Mouse (Mus musculus): ENCODE measurements around the gene Tyk2. TPM values are rescaled to one million over a fixed set of nuclear protein-coding genes. Genes with fewer than 3 reads are reported as not detected.

The Tyk2 gene
- polyA plus RNA-seq, 1 experiment from 2014 or later, result 5.4 TPM

GRCm38 (mm10) chr9:21145431-21145830, 14.4 kb upstream of the Tyk2 start:
- Histone ChIP-seq H3K4me1 (ENCODE audit: control insufficient read depth, insufficient read depth, low read length) (peaks cover 2% of the 10 kb centered on the region; the same call in 1 of the 2 replicates), H3K9ac (replicated peaks; ENCODE audit: low read length) (no peak overlapping the region), H3K9me3 (replicated peaks; ENCODE audit: control insufficient read depth, low read length) (no peaks in the 10 kb centered on the region), H3K27me3 (ENCODE audit: control insufficient read depth, insufficient read depth, low read length) (no peaks in the 10 kb centered on the region), H3K4me3 (ENCODE audit: low read depth, low read length) (no peak overlapping the region), H3K27ac (replicated peaks; ENCODE audit: low read depth, low read length) (no peak overlapping the region), H3K36me3 (replicated peaks; ENCODE audit: control insufficient read depth, insufficient read depth, low read depth, low read length) (peaks cover 12% of the 10 kb centered on the region), H3K4me2 (ENCODE audit: low read depth, low read length) (no peak overlapping the region)
- 91% methylated on average over 4 of the region's 4 CpGs for WGBS
- ATAC-seq (replicated peaks; ENCODE audit: insufficient number of reproducible peaks, low FRiP score, low TSS enrichment, low read depth) (no peak), DNase-seq (ENCODE audit: low spot score) (no peak)

GRCm38 (mm10) chr9:21144361-21144760, 13.3 kb upstream of the Tyk2 start:
- Histone ChIP-seq H3K9me3 (replicated peaks; ENCODE audit: control insufficient read depth, low read length) (no peaks in the 10 kb centered on the region), H3K27ac (replicated peaks; ENCODE audit: low read depth, low read length) (no peak overlapping the region), H3K4me3 (ENCODE audit: low read depth, low read length) (no peak overlapping the region), H3K36me3 (replicated peaks; ENCODE audit: control insufficient read depth, insufficient read depth, low read depth, low read length) (peaks cover 19% of the 10 kb centered on the region), H3K9ac (replicated peaks; ENCODE audit: low read length) (no peak overlapping the region), H3K27me3 (ENCODE audit: control insufficient read depth, insufficient read depth, low read length) (no peaks in the 10 kb centered on the region), H3K4me1 (ENCODE audit: control insufficient read depth, insufficient read depth, low read length) (peaks cover 2% of the 10 kb centered on the region; the same call in 1 of the 2 replicates), H3K4me2 (ENCODE audit: low read depth, low read length) (no peak overlapping the region)
- WGBS, result 88% methylated on average over 3 of the region's 3 CpGs
- DNase-seq (ENCODE audit: low spot score), result no peak
- ATAC-seq (replicated peaks; ENCODE audit: insufficient number of reproducible peaks, low FRiP score, low TSS enrichment, low read depth), result no peak

GRCm38 (mm10) chr9:21141922-21142321, 10.9 kb upstream of the Tyk2 start:
- Histone ChIP-seq H3K36me3 (replicated peaks; ENCODE audit: control insufficient read depth, insufficient read depth, low read depth, low read length) (peaks cover 28% of the 10 kb centered on the region), H3K9ac (replicated peaks; ENCODE audit: low read length) (no peak overlapping the region), H3K4me1 (ENCODE audit: control insufficient read depth, insufficient read depth, low read length) (no peaks in the 10 kb centered on the region), H3K4me3 (ENCODE audit: low read depth, low read length) (no peak overlapping the region), H3K9me3 (replicated peaks; ENCODE audit: control insufficient read depth, low read length) (no peaks in the 10 kb centered on the region), H3K27me3 (ENCODE audit: control insufficient read depth, insufficient read depth, low read length) (no peaks in the 10 kb centered on the region), H3K4me2 (ENCODE audit: low read depth, low read length) (no peak overlapping the region), H3K27ac (replicated peaks; ENCODE audit: low read depth, low read length) (no peak overlapping the region)
- 92% methylated on average over 14 of the region's 14 CpGs for WGBS
- DNase-seq (ENCODE audit: low spot score) (no peak), ATAC-seq (replicated peaks; ENCODE audit: insufficient number of reproducible peaks, low FRiP score, low TSS enrichment, low read depth) (no peak)

- Histone ChIP-seq H3K4me2 (ENCODE audit: low read depth, low read length) (no peak overlapping the region), H3K4me3 (ENCODE audit: low read depth, low read length) (no peak overlapping the region), H3K27ac (replicated peaks; ENCODE audit: low read depth, low read length) (no peak overlapping the region), H3K9ac (replicated peaks; ENCODE audit: low read length) (no peak overlapping the region), H3K36me3 (replicated peaks; ENCODE audit: control insufficient read depth, insufficient read depth, low read depth, low read length) (peaks cover 28% of the 10 kb centered on the region), H3K27me3 (ENCODE audit: control insufficient read depth, insufficient read depth, low read length) (no peaks in the 10 kb centered on the region), H3K4me1 (ENCODE audit: control insufficient read depth, insufficient read depth, low read length) (no peaks in the 10 kb centered on the region), H3K9me3 (replicated peaks; ENCODE audit: control insufficient read depth, low read length) (no peaks in the 10 kb centered on the region)
- 83% methylated on average over 4 of the region's 4 CpGs for WGBS
- no peak for DNase-seq (ENCODE audit: low spot score)
- ATAC-seq (replicated peaks; ENCODE audit: insufficient number of reproducible peaks, low FRiP score, low TSS enrichment, low read depth), result no peak
These were observed 7.3 kb upstream of the Tyk2 start for GRCm38 (mm10) chr9:21138386-21138785.

- Histone ChIP-seq H3K27me3 (ENCODE audit: control insufficient read depth, insufficient read depth, low read length) (no peaks in the 10 kb centered on the region), H3K4me1 (ENCODE audit: control insufficient read depth, insufficient read depth, low read length) (no peaks in the 10 kb centered on the region), H3K4me3 (ENCODE audit: low read depth, low read length) (no peak overlapping the region), H3K9me3 (replicated peaks; ENCODE audit: control insufficient read depth, low read length) (no peaks in the 10 kb centered on the region), H3K36me3 (replicated peaks; ENCODE audit: control insufficient read depth, insufficient read depth, low read depth, low read length) (peaks cover 19% of the 10 kb centered on the region), H3K4me2 (ENCODE audit: low read depth, low read length) (no peak overlapping the region), H3K9ac (replicated peaks; ENCODE audit: low read length) (no peak overlapping the region), H3K27ac (replicated peaks; ENCODE audit: low read depth, low read length) (no peak overlapping the region)
- ATAC-seq (replicated peaks; ENCODE audit: insufficient number of reproducible peaks, low FRiP score, low TSS enrichment, low read depth) (no peak), DNase-seq (ENCODE audit: low spot score) (peak; percentile 79)
- WGBS, result 44% methylated on average over 3 of the region's 3 CpGs
These were observed 6.2 kb upstream of the Tyk2 start for GRCm38 (mm10) chr9:21137229-21137628.

- DNase-seq (ENCODE audit: low spot score), result no peak
- H3K4me1 ChIP-seq (ENCODE audit: control insufficient read depth, insufficient read depth, low read length), result no peaks in the 10 kb centered on the region
- peaks cover 16% of the 10 kb centered on the region for H3K36me3 ChIP-seq (replicated peaks; ENCODE audit: control insufficient read depth, insufficient read depth, low read depth, low read length)
- 83% methylated on average over 6 of the region's 6 CpGs for WGBS
- no peaks in the 10 kb centered on the region for H3K9me3 ChIP-seq (replicated peaks; ENCODE audit: control insufficient read depth, low read length)
- no peak overlapping the region for H3K4me2 ChIP-seq (ENCODE audit: low read depth, low read length)
- H3K27me3 ChIP-seq (ENCODE audit: control insufficient read depth, insufficient read depth, low read length), result no peaks in the 10 kb centered on the region
- no peak for ATAC-seq (replicated peaks; ENCODE audit: insufficient number of reproducible peaks, low FRiP score, low TSS enrichment, low read depth)
- H3K27ac ChIP-seq (replicated peaks; ENCODE audit: low read depth, low read length), result no peak overlapping the region
- no peak overlapping the region for H3K9ac ChIP-seq (replicated peaks; ENCODE audit: low read length)
- H3K4me3 ChIP-seq (ENCODE audit: low read depth, low read length), result no peak overlapping the region
These were observed 5.4 kb upstream of the Tyk2 start for GRCm38 (mm10) chr9:21136401-21136800.

- H3K9ac ChIP-seq (replicated peaks; ENCODE audit: low read length), result no peak overlapping the region
- H3K27ac ChIP-seq (replicated peaks; ENCODE audit: low read depth, low read length), result no peak overlapping the region
- no peaks in the 10 kb centered on the region for H3K4me1 ChIP-seq (ENCODE audit: control insufficient read depth, insufficient read depth, low read length)
- H3K9me3 ChIP-seq (replicated peaks; ENCODE audit: control insufficient read depth, low read length), result no peaks in the 10 kb centered on the region
- WGBS, result 55% methylated on average over 1 of the region's 1 CpGs
- DNase-seq (ENCODE audit: low spot score), result no peak
- H3K36me3 ChIP-seq (replicated peaks; ENCODE audit: control insufficient read depth, insufficient read depth, low read depth, low read length), result peaks cover 16% of the 10 kb centered on the region
- H3K27me3 ChIP-seq (ENCODE audit: control insufficient read depth, insufficient read depth, low read length), result no peaks in the 10 kb centered on the region
- H3K4me2 ChIP-seq (ENCODE audit: low read depth, low read length), result no peak overlapping the region
- no peak overlapping the region for H3K4me3 ChIP-seq (ENCODE audit: low read depth, low read length)
- ATAC-seq (replicated peaks; ENCODE audit: insufficient number of reproducible peaks, low FRiP score, low TSS enrichment, low read depth), result no peak
These were observed 4.9 kb upstream of the Tyk2 start for GRCm38 (mm10) chr9:21135941-21136381.

- no peak overlapping the region for H3K27ac ChIP-seq (replicated peaks; ENCODE audit: low read depth, low read length)
- 78% methylated on average over 4 of the region's 4 CpGs for WGBS
- no peak overlapping the region for H3K4me2 ChIP-seq (ENCODE audit: low read depth, low read length)
- H3K9me3 ChIP-seq (replicated peaks; ENCODE audit: control insufficient read depth, low read length), result no peaks in the 10 kb centered on the region
- DNase-seq (ENCODE audit: low spot score), result no peak
- no peaks in the 10 kb centered on the region for H3K4me1 ChIP-seq (ENCODE audit: control insufficient read depth, insufficient read depth, low read length)
- no peak for ATAC-seq (replicated peaks; ENCODE audit: insufficient number of reproducible peaks, low FRiP score, low TSS enrichment, low read depth)
- H3K4me3 ChIP-seq (ENCODE audit: low read depth, low read length), result no peak overlapping the region
- peaks cover 16% of the 10 kb centered on the region for H3K36me3 ChIP-seq (replicated peaks; ENCODE audit: control insufficient read depth, insufficient read depth, low read depth, low read length)
- no peaks in the 10 kb centered on the region for H3K27me3 ChIP-seq (ENCODE audit: control insufficient read depth, insufficient read depth, low read length)
- no peak overlapping the region for H3K9ac ChIP-seq (replicated peaks; ENCODE audit: low read length)
These were observed 4.4 kb upstream of the Tyk2 start for GRCm38 (mm10) chr9:21135329-21135890.

Data from embryonic facial prominence, embryonic 11.5 days (tissue).